Mouse (Mus musculus) neutrophil, adult 5-6 weeks (primary cell): ENCODE measurements around the gene Ap3s2. TPM values are rescaled to one million over a fixed set of nuclear protein-coding genes. Genes with fewer than 3 reads are reported as not detected.

ENCODE experiments used
- ATAC-seq: fragments of 151-379, 151-347 bp; 2 replicates; pipeline ENCODE4 v1.8.0; 2017; ENCODE audit warnings: mild to moderate bottlenecking, moderate TSS enrichment; ENCODE audit not compliant: insufficient number of reproducible peaks, poor library complexity, low FRiP score, severe bottlenecking; ENCODE audit errors: extremely low read depth
- total RNA-seq: library from RNA; stranded (forward); fragments of 200-1000 nt; gene quantifications from 2 replicates; pipeline ENCODE4 v1.2.3, GENCODE M21; 2017

The Ap3s2 gene
- total RNA-seq, result 5.0 and 5.9 TPM in 2 replicates

DNA sequence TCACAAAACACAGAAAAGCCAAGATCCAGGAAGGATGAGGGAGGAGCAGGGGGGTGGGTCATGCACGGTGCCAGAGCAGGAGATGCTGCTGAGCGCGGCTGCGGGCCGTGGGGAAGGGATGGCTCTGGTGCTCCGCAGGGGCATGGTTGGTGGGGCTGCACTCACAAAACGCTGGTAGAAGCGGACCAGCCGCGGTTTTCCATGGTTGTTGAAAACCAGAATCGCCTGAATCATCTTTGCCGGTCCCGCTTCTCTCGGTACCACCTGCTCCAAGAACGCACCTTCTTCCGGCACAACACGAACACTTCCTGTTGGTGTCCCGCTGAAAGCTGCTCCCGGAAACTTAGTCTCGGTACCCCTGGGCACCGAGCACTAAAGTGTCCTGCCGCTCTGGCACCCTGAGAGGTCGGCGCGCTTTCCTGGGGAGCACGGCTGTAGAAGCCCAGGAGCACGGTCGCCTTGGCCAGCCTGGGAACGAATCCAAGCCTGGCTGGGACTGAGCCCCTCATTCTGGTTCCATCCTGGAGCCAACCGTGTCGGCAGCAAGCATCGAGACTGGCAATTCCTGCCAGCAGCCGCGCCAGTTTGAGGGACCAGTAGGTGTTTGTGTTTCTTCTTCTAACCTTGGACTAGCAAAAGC is at the start of gene Ap3s2:
TSS of gene Ap3s2 (minus strand) at position 306 of the 640 bp plus-strand sequence.
- peak; percentile 95 for ATAC-seq

DNA sequence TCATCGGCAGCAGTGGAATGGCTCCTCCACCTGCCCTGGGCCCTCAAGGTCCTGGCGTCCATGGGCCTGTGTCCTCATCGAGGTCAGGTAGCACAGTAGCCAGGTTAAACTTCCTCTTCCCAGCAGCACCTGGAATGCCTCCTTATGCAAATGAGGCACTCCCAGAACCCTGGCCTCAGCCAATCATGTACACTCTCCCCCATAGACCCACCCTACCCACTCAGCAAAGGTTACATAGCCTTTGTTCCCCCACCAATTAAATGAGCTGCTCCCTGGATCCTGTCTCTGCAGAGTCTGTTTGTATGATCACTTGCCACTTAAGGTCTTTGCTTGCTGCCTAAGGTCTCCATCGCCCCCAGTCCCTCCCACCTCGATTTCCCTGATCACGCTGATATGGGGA is 47.9 kb upstream of the Ap3s2 start:
- ATAC-seq, result no peak

DNA sequence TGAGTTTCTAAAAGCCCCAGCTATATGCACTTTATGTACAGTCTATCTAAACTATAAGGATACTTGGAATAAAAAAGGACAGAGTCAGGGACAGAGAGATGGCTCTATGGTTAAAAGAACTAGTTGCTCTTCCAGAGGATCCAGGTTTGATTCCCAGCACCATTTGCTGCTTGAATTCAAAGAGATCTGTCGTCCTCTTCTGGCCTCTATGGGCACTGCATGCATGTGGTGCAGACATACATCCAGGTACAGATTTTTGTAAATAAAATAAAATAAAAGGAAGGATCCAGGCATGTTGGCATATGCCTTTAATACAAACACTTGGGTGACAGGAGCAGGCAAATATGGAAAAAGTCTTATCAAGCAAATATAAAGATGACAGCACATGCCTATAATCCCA is 41.2 kb upstream of the Ap3s2 start:
- no peak for ATAC-seq

DNA sequence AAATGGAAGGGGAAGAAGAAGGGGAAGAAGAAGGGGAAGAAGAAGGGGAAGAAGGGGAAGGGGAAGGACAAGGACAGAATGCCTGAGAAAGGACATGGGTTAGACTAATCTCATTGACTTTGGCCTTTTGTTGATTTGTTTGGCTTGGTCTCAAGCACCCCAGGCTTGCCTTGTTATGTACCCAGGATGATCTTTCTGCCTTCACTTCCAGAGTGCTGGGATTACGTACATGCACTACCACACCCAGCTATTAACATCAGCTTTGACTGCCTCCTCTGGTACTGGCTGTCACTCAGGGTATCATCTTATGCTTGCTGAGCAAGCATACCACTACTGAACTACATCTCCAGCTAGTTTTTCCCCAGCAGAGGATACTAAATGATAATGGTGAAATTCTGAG is 35.7 kb upstream of the Ap3s2 start:
- ATAC-seq, result no peak

DNA sequence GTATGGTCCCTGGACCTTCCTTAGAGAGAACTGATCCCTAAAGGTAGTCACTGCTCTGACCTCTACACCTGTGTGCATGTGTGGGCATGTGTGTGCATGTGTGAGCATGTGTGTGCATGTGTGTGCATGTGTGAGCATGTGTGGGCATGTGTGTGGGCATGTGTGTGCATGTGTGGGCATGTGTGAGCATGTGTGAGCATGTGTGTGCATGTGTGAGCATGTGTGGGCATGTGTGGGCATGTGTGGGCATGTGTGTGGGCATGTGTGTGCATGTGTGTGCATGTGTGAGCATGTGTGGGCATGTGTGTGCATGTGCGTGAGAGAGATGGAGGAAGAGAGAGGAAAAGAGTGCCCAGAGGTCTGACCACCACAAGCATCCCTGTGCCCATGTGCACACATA is 34.4 kb upstream of the Ap3s2 start:
- ATAC-seq, result no peak

DNA sequence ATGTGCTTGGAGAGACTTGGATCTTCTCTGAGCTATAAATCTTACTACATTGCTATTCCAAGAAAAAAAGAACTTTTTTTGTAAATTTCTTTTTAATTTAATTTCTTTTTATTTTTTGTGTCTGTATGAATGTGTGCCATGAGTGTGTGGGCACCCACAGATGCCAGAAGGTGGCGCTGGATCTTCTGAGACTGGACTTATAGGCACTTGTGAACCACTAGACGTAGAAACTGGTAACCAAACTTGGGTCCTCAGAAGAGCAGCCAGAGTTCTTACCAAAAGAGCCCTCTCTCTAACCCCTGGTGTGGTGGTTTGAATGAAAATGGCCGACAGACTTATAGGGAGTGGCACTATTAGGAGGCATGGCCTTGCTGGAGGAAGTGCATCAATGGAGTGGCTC is 30.6 kb upstream of the Ap3s2 start:
- ATAC-seq, result no peak

DNA sequence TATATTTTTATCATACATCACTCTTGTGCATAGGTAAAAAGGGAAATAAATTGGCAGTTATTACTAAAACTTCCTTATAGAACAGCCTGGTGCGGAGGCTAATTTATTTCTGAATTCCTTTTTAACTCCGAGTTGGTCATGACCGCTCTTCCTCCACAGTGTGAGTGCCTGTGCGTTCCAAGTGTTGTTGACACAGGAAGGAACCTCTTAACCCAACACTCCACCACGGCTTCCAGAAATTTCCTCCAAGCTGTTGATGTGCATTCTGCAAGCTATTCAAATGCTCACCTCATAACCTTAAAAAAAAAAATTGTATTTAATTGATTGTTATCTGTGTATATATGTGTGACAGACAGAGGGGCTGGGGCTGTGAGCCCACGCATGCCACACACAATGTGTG is 29.8 kb upstream of the Ap3s2 start:
- no peak for ATAC-seq

DNA sequence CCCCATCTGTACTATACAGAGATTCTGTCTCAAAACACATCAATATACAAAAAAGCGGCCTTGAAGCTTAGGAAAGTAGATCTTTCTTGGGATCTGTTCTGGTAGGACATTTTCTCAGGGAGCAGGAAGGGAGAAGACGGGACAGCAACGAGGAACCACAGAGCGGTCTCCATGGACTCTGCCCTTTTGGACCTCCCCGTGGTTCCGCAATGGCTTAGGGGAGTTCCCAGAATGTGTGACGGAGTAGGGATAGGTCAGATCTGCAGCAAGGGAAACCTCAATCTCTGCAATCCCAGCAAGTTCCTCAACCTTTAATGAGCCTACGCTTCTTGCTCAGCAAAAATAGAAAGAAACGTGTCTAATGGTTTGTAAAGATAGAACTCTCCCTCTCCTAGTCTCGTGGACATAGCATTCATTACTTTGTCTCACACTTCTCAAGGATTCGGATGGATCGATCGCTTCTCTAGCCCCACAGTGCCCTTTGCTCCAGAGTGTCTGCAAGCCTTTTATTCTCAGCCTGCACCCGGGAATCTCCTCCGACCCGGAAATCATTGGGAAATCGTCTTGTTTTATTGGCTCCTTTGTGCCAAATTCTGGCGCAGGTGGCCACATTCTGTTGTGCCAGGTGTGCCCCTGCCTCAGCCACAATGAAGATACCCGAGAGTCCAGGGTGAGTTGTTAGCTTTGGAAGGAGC is 15.2 kb upstream of the Ap3s2 start:
- no peak for ATAC-seq

DNA sequence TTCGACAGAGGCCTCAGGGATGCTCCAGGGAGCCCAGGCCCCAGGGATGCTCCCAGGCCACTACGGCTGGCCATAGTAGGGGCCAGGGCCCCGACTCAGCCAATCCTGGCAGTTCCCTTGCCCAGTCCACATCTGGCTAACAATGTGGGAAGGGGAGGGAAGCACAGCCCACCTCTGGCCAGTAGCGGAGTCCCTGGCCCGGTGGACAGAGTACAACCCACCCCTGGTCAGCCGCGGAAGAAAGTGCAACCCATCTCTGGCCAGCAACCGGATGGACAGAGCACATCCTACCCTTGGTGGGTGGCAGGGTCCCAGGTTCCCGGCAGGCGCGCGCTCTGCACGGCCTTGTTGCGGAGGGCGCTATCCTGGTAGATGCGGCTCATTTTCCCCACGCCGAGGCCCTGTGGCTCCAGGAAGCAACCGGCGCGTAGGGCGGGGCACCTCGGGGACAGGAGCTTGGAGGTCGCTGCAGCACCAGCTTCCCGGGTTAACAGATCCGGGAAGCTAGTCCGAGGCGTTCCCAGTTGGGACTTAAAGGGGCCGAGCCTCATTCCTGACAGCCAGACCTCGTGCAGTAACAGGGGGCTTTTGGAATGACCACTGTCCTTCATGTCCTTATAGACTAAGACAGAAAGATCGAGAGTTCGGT is 14.5 kb upstream of the Ap3s2 start, which contains the start of gene Arpin:
TSS of gene Arpin (minus strand) at position 498 of the 649 bp plus-strand sequence.
- no peak for ATAC-seq

DNA sequence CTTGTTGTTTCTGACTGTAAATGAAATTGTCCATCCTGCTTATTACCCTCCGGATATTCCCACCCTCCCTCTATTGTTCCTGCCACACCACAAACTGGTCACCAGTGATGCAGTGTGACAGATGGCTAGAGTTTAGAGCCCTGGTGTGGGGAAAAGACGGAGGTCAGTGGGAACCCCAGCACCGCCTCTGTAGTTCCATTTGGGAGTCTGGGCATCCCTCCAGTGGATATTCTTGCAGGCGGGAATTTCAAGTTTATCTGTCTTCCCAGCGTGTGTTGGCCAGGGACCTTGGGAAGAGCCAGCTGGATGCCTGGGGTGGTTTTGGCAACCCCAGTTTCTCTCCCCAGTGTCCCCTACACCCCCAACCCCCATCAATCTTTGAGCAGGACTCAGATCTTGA is 14.0 kb upstream of the Ap3s2 start:
- no peak for ATAC-seq

DNA sequence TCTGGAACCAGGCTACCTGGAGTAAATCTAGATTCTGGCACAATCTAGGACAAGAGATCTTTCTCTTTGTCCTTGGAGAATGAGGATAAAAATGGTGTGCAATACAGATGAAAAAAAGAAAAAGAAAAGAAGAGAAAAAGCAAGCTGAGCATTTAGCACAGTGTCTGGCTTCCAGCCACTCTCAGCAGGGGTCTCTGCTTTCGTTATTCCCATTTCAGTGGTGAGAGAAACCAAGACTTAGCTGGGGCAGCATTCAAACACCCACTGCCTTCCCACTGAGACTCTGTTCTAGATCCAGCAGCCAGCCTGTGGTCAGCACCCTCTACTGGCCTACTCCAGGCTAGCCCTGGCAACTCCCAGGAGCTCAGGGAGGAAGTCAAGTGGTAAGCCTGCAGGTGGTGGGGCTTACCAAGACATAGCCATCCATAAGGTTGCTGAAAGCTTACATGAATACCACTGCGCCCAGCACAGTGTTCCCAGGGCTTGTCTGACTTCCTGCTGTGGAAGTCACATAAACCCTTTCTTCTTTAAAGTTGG is 8.1 kb upstream of the Ap3s2 start:
- ATAC-seq, result no peak

DNA sequence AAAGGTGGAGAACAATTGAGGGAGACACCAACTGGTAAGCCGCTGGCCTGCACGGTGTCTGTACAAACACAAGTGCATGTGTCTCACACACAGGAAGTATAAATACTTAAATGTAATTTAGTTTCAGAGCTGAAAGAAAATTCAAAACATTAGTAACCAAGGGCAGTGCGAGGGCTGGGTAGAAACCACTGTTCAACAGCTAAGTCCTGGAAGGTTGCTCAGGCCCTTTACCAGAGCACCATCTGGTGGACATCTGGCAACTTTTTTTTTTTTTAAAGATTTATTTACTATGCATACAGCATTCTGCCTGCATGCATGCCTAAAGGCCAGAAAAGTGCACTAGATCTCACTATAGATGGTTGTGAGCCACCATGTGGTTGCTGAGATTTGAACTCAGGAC is 5.9 kb downstream of the Ap3s2 start:
- ATAC-seq, result no peak

DNA sequence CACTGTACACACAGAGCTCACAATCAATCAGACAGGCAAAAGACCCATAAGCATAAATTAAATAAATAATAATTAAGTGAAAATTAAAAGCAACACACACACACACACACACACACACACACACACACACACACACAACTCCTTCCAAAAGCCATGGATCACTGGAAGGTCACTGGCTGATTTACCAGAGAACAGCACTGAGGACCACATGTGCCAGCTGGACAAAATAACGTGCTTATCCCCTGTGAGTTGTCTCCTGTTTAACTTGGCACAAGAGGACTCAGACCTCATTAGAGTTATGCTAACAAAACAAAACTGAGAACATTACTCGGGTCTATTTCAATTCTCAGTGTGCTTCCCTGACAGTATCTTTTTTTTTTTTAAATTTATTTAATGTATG is 13.1 kb downstream of the Ap3s2 start:
- no peak for ATAC-seq

DNA sequence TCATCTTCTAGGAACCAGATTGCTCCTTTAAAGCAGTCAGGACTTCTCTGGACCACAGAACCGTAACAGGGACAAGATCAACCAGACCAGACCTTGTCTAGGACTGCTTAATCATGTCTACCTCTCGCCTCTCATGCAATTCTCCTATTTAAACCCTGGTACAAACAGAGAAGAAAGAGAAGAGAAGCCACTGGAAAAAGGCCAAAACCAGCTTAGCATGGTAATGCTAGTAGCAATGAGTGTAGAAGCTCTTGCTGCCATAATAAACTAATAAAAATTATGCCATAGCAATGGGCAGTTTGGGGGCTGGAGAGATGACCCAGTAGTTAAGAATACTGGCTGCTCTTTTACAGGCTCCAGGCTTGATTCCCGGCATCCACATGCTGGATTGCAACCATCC is 13.5 kb downstream of the Ap3s2 start:
- no peak for ATAC-seq

DNA sequence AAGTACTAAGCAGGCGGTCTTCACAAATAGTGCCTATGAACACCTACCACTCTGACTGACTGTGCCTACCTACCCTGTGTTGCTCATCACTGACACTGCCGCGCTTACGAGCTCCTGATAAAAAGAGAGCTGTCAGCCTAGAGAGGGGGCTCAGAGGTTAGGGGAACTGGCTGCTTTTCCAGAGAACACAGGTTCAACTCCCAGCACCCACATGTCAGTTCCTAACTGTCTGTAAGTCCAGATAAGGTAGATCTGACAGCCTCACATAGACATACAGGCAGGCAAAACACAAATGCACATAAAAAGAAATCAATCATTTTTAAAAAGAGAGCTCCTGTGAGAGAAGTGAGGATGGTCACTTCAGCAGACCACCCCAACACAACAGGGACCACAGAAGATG is 15.3 kb downstream of the Ap3s2 start:
- no peak for ATAC-seq

DNA sequence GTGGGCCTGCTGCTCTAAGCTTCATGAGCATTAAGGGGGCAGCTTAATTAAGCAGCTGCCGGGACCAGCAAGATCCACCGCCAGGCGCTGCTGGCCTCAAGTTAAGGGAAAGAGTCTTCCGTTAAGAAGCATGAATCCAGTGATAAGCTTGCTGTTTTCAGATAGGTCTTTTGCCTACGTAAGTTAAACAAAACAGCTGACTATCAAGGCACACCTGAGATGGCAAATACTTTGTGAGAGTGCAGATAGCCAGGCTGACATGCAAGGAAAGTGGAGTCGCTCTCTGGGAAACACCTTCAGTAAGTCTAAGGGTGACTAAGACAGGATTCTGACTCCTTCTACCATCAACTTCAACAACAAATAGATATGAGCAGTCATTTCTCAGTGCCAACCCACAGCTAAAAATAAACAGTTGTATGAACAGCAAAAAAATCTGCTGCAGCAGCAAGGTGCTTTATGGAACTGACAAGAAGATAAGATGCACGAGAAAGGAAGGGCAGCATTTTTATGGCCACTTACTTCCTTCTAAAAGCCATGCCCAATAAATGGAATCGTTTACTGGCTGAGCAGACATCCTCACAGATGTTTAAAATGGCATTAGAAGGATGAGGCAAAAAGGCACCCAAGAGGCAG is 17.2 kb downstream of the Ap3s2 start:
- ATAC-seq, result no peak

DNA sequence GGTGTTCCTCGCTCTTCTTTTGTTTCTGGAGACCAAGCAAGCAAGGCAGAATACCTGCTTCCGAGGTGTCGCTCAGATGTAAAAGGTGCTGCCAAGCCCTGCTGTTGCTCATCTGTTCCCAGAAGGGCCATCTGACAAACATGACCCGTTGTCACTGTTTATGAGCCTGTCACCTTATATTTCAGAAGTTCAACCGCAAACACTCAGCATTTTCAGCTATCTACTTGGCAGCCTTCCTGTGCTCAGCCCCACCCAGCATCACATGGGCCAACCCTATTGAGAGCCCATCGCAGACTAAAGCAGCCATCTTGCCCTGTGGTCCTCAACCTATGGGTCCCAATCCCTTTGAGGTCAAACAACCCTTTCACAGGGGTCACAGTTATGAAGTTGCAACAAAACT is 19.7 kb downstream of the Ap3s2 start:
- ATAC-seq, result no peak

DNA sequence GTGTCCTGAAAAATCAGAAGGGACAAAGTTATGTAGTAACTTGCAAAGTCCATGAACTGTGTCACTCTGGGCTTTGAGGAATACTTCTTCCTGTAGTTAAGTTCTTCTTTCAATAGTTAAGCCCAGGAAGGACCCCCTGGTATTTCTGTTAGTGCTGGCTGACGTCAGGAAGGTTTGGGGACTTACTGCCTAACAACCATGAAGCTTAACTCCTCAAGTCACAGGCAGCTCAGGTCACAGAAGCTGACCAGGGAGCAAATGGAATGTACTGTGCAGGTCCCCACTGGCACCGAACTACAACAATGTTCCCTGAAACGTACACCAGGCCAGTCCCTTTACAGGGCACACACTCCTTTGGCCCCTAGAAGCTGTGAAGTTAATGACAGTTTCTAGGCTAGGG is 25.2 kb downstream of the Ap3s2 start:
- ATAC-seq, result no peak

DNA sequence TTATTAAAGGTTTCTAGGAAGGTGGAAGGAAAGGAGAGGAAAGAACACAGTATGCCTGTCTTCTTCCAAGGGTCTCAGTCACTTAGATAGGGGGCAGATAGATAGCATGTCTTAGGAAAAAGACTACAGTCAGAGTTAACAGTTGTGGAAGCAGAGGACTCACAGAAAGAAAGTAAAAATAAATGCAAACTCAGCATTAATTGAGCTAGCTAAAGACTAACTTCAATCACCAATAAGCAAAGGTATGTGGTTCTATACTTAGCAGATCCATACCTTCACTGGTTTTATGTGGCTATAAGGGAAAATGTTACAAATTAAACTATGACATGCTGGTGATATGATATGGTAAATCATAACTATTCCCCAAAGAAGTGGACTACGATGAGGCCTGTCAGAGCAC is 25.7 kb downstream of the Ap3s2 start:
- no peak for ATAC-seq
